Mouse (Mus musculus) brain, embryonic 18.5 days (tissue): Measurements from ENCODE around the gene Klrc2.
"Not testable (repeated sequence)": the region's sequence is repeated elsewhere in the genome, so short reads cannot be mapped to it uniquely, and the experiment has no call there.

Experiments
- DNase-seq: peaks from one replicate; pipeline ENCODE4 v3.0.0-alpha.2; 2012; ENCODE audit warnings: low read depth, low spot score

The Klrc2 gene

GRCm38 (mm10) chr6:129660589-129660988 lies at the start of gene Klrc2:
Gene Klrc2, minus strand, starts transcription at chr6:129660689.
- DNase-seq: not testable (repeated sequence)

GRCm38 (mm10) chr6:129691436-129691835 lies 30.9 kb upstream of the Klrc2 start:
- DNase-seq: not testable (repeated sequence)

- no peak for DNase-seq
These were observed 19.9 kb upstream of the Klrc2 start for GRCm38 (mm10) chr6:129680379-129680778.

GRCm38 (mm10) chr6:129678873-129679272 lies 18.4 kb upstream of the Klrc2 start, which contains the start of gene Klrc1:
Gene Klrc1, minus strand, starts transcription at chr6:129678973.
- no peak for DNase-seq

GRCm38 (mm10) chr6:129661301-129661700 lies 812 bp upstream of the Klrc2 start:
- DNase-seq: not testable (repeated sequence)

GRCm38 (mm10) chr6:129644054-129644453 lies 16.4 kb downstream of the Klrc2 start:
- DNase-seq: not testable (repeated sequence)

- DNase-seq: not testable (repeated sequence)
These were observed 17.3 kb downstream of the Klrc2 start, which contains the start of gene Klrc3 for GRCm38 (mm10) chr6:129643237-129643636. Gene Klrc3, minus strand, starts transcription at chr6:129643337.

- DNase-seq: not testable (repeated sequence)
These were observed 29.4 kb downstream of the Klrc2 start for GRCm38 (mm10) chr6:129631046-129631445.

- no peak for DNase-seq
These were observed 36.8 kb downstream of the Klrc2 start, which contains the start of gene Klrk1 for GRCm38 (mm10) chr6:129623735-129624134. Gene Klrk1, minus strand, starts transcription at chr6:129623864.

GRCm38 (mm10) chr6:129608372-129608771 lies 52.1 kb downstream of the Klrc2 start:
- DNase-seq: no peak
